Mouse (Mus musculus) cerebellum, postnatal 14 days (tissue): Measurements from ENCODE around the gene Rnh1.
A peak's percentile ranks its signal among the peaks of the same experiment; 100 is the strongest.

Experiments
- DNase-seq, 2 experiments: peaks; one replicate each; pipeline ENCODE4 v3.0.0; 2021; ENCODE audit warnings: mixed read lengths in 2 of 2

Rnh1 gene

GRCm38 (mm10) chr7:141164397-141164796, 8.3 kb downstream of the Rnh1 start:
- DNase-seq, result no peak

GRCm38 (mm10) chr7:141155362-141155761, 17.3 kb downstream of the Rnh1 start:
- DNase-seq, result no peak

- no peak for DNase-seq
Measured at GRCm38 (mm10) chr7:141148639-141149038, 24.0 kb downstream of the Rnh1 start.

- DNase-seq, result peak; percentile 61 to 65
Measured at GRCm38 (mm10) chr7:141147044-141147443, 25.6 kb downstream of the Rnh1 start.

- peak in 1 of 2 experiments; percentile 14 for DNase-seq
Measured at GRCm38 (mm10) chr7:141146043-141146595, 26.5 kb downstream of the Rnh1 start.

- peak in 1 of 2 experiments; percentile 49 for DNase-seq
Measured at GRCm38 (mm10) chr7:141145403-141145802, 27.3 kb downstream of the Rnh1 start.

- peak in 1 of 2 experiments; percentile 32 for DNase-seq
Measured at GRCm38 (mm10) chr7:141144650-141145049, 28.0 kb downstream of the Rnh1 start.

- DNase-seq, result no peak
Measured at GRCm38 (mm10) chr7:141143861-141144260, 28.8 kb downstream of the Rnh1 start.

GRCm38 (mm10) chr7:141143112-141143511, 29.5 kb downstream of the Rnh1 start:
- DNase-seq, result peak in 1 of 2 experiments; percentile 73

- DNase-seq, result no peak
Measured at GRCm38 (mm10) chr7:141141326-141141725, 31.3 kb downstream of the Rnh1 start.

- peak in 1 of 2 experiments; percentile 13 for DNase-seq
Measured at GRCm38 (mm10) chr7:141131904-141132755, 40.5 kb downstream of the Rnh1 start.

- peak; percentile 94 to 96 for DNase-seq
Measured at GRCm38 (mm10) chr7:141131024-141131820, 41.4 kb downstream of the Rnh1 start.

- DNase-seq, result no peak
Measured at GRCm38 (mm10) chr7:141123517-141123856, 49.2 kb downstream of the Rnh1 start.

GRCm38 (mm10) chr7:141122689-141123516, 49.8 kb downstream of the Rnh1 start:
- peak; percentile 92 to 94 for DNase-seq

- peak in 1 of 2 experiments; percentile 9 for DNase-seq
Measured at GRCm38 (mm10) chr7:141122245-141122644, 50.4 kb downstream of the Rnh1 start, which contains the start of gene Ptdss2. TSS of gene Ptdss2 (plus strand) at chr7:141122382.

GRCm38 (mm10) chr7:141121051-141121531, 51.6 kb downstream of the Rnh1 start:
- DNase-seq, result no peak

- no peak for DNase-seq
Measured at GRCm38 (mm10) chr7:141120605-141121004, 52.1 kb downstream of the Rnh1 start.

- no peak for DNase-seq
Measured at GRCm38 (mm10) chr7:141119487-141119886, 53.2 kb downstream of the Rnh1 start.

- DNase-seq, result no peak
Measured at GRCm38 (mm10) chr7:141117636-141118035, 55.0 kb downstream of the Rnh1 start, which contains the start of gene Ano9. TSS of gene Ano9 (minus strand) at chr7:141117806.

- no peak for DNase-seq
Measured at GRCm38 (mm10) chr7:141115874-141116273, 56.8 kb downstream of the Rnh1 start.
